Mouse (Mus musculus) thymus, postnatal 25 days (tissue): ENCODE measurements around the gene Tmc2.

Experiments used
- DNase-seq: peaks from one replicate; pipeline ENCODE4 v3.0.0; 2022

Tmc2 gene

GRCm38 (mm10) chr2:130260822-130261221, 65.8 kb downstream of the Tmc2 start:
- DNase-seq = no peak

GRCm38 (mm10) chr2:130261914-130262313, 66.9 kb downstream of the Tmc2 start:
- no peak for DNase-seq

GRCm38 (mm10) chr2:130262398-130262797, 67.4 kb downstream of the Tmc2 start:
- DNase-seq = no peak

- no peak for DNase-seq
Measured at GRCm38 (mm10) chr2:130265520-130265919, 70.5 kb downstream of the Tmc2 start.

GRCm38 (mm10) chr2:130268074-130268473, 73.1 kb downstream of the Tmc2 start:
- DNase-seq = no peak

- DNase-seq = no peak
Measured at GRCm38 (mm10) chr2:130273732-130274131, 78.7 kb downstream of the Tmc2 start.

- peak; percentile 100 for DNase-seq
Measured at GRCm38 (mm10) chr2:130274149-130274861, 79.3 kb downstream of the Tmc2 start, which contains the start of gene Nop56. Gene Nop56, plus strand, starts transcription at chr2:130274430.

- no peak for DNase-seq
Measured at GRCm38 (mm10) chr2:130274862-130275261, 79.9 kb downstream of the Tmc2 start.

GRCm38 (mm10) chr2:130275649-130276048, 80.7 kb downstream of the Tmc2 start:
- DNase-seq = peak; percentile 62

- no peak for DNase-seq
Measured at GRCm38 (mm10) chr2:130279600-130280091, 84.7 kb downstream of the Tmc2 start.

- DNase-seq = no peak
Measured at GRCm38 (mm10) chr2:130280224-130280623, 85.2 kb downstream of the Tmc2 start.

GRCm38 (mm10) chr2:130280818-130281217, 85.8 kb downstream of the Tmc2 start:
- DNase-seq = no peak

GRCm38 (mm10) chr2:130283854-130284654, 89.1 kb downstream of the Tmc2 start, which contains the start of gene Idh3b:
Gene Idh3b, minus strand, starts transcription at chr2:130284547.
- DNase-seq = peak; percentile 79

GRCm38 (mm10) chr2:130289086-130289485, 94.1 kb downstream of the Tmc2 start:
- DNase-seq = no peak

- DNase-seq = peak; percentile 52
Measured at GRCm38 (mm10) chr2:130291434-130291833, 96.4 kb downstream of the Tmc2 start.

- no peak for DNase-seq
Measured at GRCm38 (mm10) chr2:130293009-130293408, 98.0 kb downstream of the Tmc2 start.

GRCm38 (mm10) chr2:130293486-130293885, 98.5 kb downstream of the Tmc2 start:
- no peak for DNase-seq

- DNase-seq = no peak
Measured at GRCm38 (mm10) chr2:130294218-130294935, 99.4 kb downstream of the Tmc2 start.

GRCm38 (mm10) chr2:130294936-130295277, 99.9 kb downstream of the Tmc2 start, which contains the start of gene Ebf4:
Gene Ebf4, plus strand, starts transcription at chr2:130295169.
- DNase-seq = no peak

- peak; percentile 31 for DNase-seq
Measured at GRCm38 (mm10) chr2:130295331-130296133, 100.5 kb downstream of the Tmc2 start.

GRCm38 (mm10) chr2:130296134-130296745, 101.2 kb downstream of the Tmc2 start:
- DNase-seq = no peak

GRCm38 (mm10) chr2:130297580-130297979, 102.6 kb downstream of the Tmc2 start:
- no peak for DNase-seq
